Mouse (Mus musculus) neural tube, embryonic 11.5 days (tissue): Measurements from ENCODE around the gene Asb5. TPM values are rescaled to one million over a fixed set of nuclear protein-coding genes. Genes with fewer than 3 reads are reported as not detected.

Source experiments
- polyA plus RNA-seq: library from polyadenylated mRNA; unstranded; fragments of >200 nt; fragmentation: Nextera tagmentation; extraction: Ambion mirVana; gene quantifications from 2 replicates; pipeline ENCODE4 v1.2.1, GENCODE M21; 2014

The Asb5 gene
- polyA plus RNA-seq, 1 experiment from 2014 or later = 4.7 TPM

Other genes starting within 250 kb of the Asb5 start
- gene Spcs3, start 418 bp downstream of the Asb5 start, polyA plus RNA-seq = 80.8 and 84.6 TPM in 2 replicates
- not detected in 2 replicates for gene Spata4, start 71.2 kb downstream of the Asb5 start, polyA plus RNA-seq